Mouse (Mus musculus): ENCODE data around the gene Exoc4. TPM values are rescaled to one million over a fixed set of nuclear protein-coding genes. Genes with fewer than 3 reads are reported as not detected.

Exoc4 gene
- polyA plus RNA-seq, 1 experiment, result 3.3 TPM

DNA sequence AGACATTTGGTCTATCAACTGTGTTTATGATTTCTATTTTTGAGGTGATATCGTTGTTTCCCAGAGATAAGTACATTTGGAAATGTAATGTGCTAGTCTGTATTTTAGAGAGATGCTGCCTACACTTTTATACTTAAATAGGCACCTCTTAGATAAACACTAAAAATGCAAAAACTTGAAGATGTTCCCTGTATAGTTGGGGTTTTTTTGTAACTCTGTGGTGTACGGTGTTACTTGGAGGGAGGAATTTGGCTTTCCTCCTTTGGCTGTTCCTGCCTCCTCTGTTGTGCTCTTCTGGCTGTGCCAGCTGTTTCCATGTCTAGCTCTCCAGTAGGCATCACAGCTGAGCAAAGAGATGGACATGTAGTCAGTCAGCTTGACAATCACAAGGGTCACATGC lies 638.1 kb downstream of the Exoc4 start:
- H3K4me1 ChIP-seq (ENCODE audit: control insufficient read depth, insufficient read depth, insufficient read length, low read length), result no peaks in the 10 kb centered on the region
- H3K36me3 ChIP-seq (ENCODE audit: control insufficient read depth, insufficient read depth, low read length), result no peaks in the 10 kb centered on the region
- H3K27me3 ChIP-seq (ENCODE audit: control insufficient read depth, insufficient read depth, low read length), result no peaks in the 10 kb centered on the region
- no peak for TF ChIP-seq CTCF (IDR thresholded peaks at IDR 0.05; ENCODE audit: extremely low read depth, insufficient read length, insufficient replicate concordance, low read depth, low read length)
- TF ChIP-seq POLR2A (IDR thresholded peaks at IDR 0.05; ENCODE audit: low read depth, low read length), result no peak
- H3K27ac ChIP-seq (ENCODE audit: insufficient read depth, low read depth, low read length), result no peak overlapping the region
- WGBS, result 93% methylated on average over 2 of the region's 2 CpGs
- H3K4me3 ChIP-seq (ENCODE audit: low read depth, low read length), result no peak overlapping the region

DNA sequence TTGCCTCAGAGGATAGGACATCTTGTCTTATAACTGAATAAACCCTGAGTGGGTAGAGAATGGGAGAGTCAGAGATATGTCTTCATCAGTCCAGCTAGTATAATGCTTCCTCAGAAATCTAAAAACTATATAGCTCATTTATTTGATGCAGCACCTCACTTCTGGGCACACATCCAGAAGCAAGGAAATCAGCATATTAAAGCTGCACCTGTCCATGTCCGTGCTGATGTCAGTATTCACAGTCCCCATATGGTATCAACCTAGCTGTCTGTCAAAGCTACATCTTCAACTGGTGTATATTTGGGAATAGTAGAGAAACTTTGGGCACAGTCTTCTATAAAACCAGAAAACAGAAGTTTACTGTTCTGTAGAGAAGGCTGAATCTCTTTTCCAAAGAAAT lies 642.0 kb downstream of the Exoc4 start:
- 42% methylated on average over 1 of the region's 1 CpGs for WGBS
- TF ChIP-seq CTCF (IDR thresholded peaks at IDR 0.05; ENCODE audit: extremely low read depth, insufficient read length, insufficient replicate concordance, low read depth, low read length) (no peak), POLR2A (IDR thresholded peaks at IDR 0.05; ENCODE audit: low read depth, low read length) (no peak)
- Histone ChIP-seq H3K4me3 (ENCODE audit: low read depth, low read length) (no peak overlapping the region), H3K27me3 (ENCODE audit: control insufficient read depth, insufficient read depth, low read length) (no peaks in the 10 kb centered on the region), H3K27ac (ENCODE audit: insufficient read depth, low read depth, low read length) (no peak overlapping the region), H3K4me1 (ENCODE audit: control insufficient read depth, insufficient read depth, insufficient read length, low read length) (no peaks in the 10 kb centered on the region), H3K36me3 (ENCODE audit: control insufficient read depth, insufficient read depth, low read length) (no peaks in the 10 kb centered on the region)

DNA sequence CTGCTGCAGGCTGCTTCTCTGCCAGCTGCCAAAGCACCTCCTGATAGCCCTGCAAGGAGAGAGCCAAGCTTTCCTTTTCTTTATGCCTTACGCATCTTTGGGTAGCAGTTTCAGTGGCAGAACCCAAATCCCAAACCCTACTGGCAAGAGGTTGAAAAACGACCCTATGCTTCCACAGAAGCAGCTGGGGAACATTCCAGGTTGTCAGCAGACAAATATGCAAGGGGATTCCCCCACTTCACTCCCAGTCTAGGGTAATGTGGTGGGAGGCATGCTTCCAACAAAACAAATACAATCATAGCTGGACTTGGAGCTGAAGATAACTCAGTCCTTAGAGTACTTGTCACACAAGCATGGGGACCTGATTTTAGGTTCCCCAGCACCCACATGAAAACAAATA lies 643.3 kb downstream of the Exoc4 start:
- H3K36me3 ChIP-seq (ENCODE audit: control insufficient read depth, insufficient read depth, low read length), result no peaks in the 10 kb centered on the region
- no peak overlapping the region for H3K27ac ChIP-seq (ENCODE audit: insufficient read depth, low read depth, low read length)
- WGBS, result 42% methylated on average over 2 of the region's 2 CpGs
- TF ChIP-seq CTCF (IDR thresholded peaks at IDR 0.05; ENCODE audit: extremely low read depth, insufficient read length, insufficient replicate concordance, low read depth, low read length) (no peak), POLR2A (IDR thresholded peaks at IDR 0.05; ENCODE audit: low read depth, low read length) (no peak)
- H3K4me1 ChIP-seq (ENCODE audit: control insufficient read depth, insufficient read depth, insufficient read length, low read length), result no peaks in the 10 kb centered on the region
- no peak overlapping the region for H3K4me3 ChIP-seq (ENCODE audit: low read depth, low read length)
- H3K27me3 ChIP-seq (ENCODE audit: control insufficient read depth, insufficient read depth, low read length), result no peaks in the 10 kb centered on the region

DNA sequence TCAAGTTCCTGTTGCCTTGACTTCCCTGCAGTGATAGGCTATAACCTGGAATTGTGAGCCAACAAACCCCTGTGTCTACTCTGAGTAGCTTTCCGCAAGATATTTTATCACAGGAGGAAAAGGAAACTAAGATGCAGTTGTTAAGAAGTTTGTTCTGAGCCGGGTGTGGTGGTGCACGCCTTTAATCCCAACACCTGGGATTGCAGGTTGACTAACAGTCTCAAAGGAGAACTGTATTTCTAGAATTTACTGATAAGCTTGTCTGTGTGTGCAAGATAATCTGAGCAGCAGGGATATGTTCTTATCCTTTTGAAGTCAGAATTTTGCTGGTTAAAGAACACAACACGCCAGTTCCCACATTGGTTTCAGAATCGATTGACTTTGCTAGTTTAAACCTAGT lies 651.1 kb downstream of the Exoc4 start:
- TF ChIP-seq CTCF (IDR thresholded peaks at IDR 0.05; ENCODE audit: extremely low read depth, insufficient read length, insufficient replicate concordance, low read depth, low read length) (no peak), POLR2A (IDR thresholded peaks at IDR 0.05; ENCODE audit: low read depth, low read length) (no peak)
- 76% methylated on average over 5 of the region's 5 CpGs for WGBS
- Histone ChIP-seq H3K27me3 (ENCODE audit: control insufficient read depth, insufficient read depth, low read length) (no peaks in the 10 kb centered on the region), H3K4me3 (ENCODE audit: low read depth, low read length) (no peak overlapping the region), H3K27ac (ENCODE audit: insufficient read depth, low read depth, low read length) (no peak overlapping the region), H3K4me1 (ENCODE audit: control insufficient read depth, insufficient read depth, insufficient read length, low read length) (no peaks in the 10 kb centered on the region), H3K36me3 (ENCODE audit: control insufficient read depth, insufficient read depth, low read length) (no peaks in the 10 kb centered on the region)

DNA sequence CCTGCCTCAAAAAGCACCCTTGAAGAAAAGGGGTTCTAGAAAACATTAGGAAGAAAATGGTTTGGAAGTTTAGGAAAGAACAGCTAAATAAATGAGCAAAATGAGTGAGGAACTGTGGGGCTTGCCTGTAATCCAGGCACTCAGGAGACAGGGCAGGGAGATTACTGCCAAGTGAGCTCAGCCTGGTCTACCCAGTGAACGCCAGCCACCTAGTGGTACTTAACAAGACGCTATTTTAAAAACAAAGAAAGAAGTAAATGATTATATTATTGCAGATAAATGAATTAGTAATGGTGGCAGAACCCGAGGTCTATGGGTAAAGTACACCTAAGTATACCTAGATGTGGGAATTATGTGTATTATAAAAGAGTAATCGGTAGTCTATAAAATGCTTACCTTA lies 651.7 kb downstream of the Exoc4 start:
- Histone ChIP-seq H3K27me3 (ENCODE audit: control insufficient read depth, insufficient read depth, low read length) (no peaks in the 10 kb centered on the region), H3K4me3 (ENCODE audit: low read depth, low read length) (no peak overlapping the region), H3K36me3 (ENCODE audit: control insufficient read depth, insufficient read depth, low read length) (no peaks in the 10 kb centered on the region), H3K4me1 (ENCODE audit: control insufficient read depth, insufficient read depth, insufficient read length, low read length) (no peaks in the 10 kb centered on the region), H3K27ac (ENCODE audit: insufficient read depth, low read depth, low read length) (no peak overlapping the region)
- no peak for TF ChIP-seq POLR2A (IDR thresholded peaks at IDR 0.05; ENCODE audit: low read depth, low read length)
- TF ChIP-seq CTCF (IDR thresholded peaks at IDR 0.05; ENCODE audit: extremely low read depth, insufficient read length, insufficient replicate concordance, low read depth, low read length), result no peak
- WGBS, result 75% methylated on average over 4 of the region's 4 CpGs

DNA sequence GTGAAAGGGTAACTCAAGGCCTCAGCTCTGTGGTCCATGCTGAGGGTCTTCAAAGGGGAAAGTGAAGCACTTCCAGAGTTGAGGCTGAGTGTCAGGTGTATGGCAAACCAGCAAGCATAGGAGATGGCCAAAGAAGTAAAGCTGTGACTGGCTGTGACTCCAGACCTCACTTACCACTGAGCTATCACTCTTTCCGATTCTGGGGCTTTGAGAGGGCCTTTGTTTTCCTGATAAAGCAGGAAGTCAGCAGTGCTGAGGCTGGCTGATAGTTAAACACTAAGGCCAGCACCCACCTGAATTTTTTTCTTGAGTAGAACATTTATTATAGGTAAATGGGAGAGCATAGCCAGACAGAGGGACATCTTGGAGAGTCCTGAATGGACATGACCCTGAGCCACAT lies 656.2 kb downstream of the Exoc4 start:
- no peaks in the 10 kb centered on the region for H3K36me3 ChIP-seq (ENCODE audit: control insufficient read depth, insufficient read depth, low read length)
- 40% methylated on average over 1 of the region's 1 CpGs for WGBS
- H3K4me1 ChIP-seq (ENCODE audit: control insufficient read depth, insufficient read depth, insufficient read length, low read length), result no peaks in the 10 kb centered on the region
- H3K4me3 ChIP-seq (ENCODE audit: low read depth, low read length), result no peak overlapping the region
- no peak overlapping the region for H3K27ac ChIP-seq (ENCODE audit: insufficient read depth, low read depth, low read length)
- no peaks in the 10 kb centered on the region for H3K27me3 ChIP-seq (ENCODE audit: control insufficient read depth, insufficient read depth, low read length)
- TF ChIP-seq CTCF (IDR thresholded peaks at IDR 0.05; ENCODE audit: extremely low read depth, insufficient read length, insufficient replicate concordance, low read depth, low read length) (no peak), POLR2A (IDR thresholded peaks at IDR 0.05; ENCODE audit: low read depth, low read length) (no peak)

DNA sequence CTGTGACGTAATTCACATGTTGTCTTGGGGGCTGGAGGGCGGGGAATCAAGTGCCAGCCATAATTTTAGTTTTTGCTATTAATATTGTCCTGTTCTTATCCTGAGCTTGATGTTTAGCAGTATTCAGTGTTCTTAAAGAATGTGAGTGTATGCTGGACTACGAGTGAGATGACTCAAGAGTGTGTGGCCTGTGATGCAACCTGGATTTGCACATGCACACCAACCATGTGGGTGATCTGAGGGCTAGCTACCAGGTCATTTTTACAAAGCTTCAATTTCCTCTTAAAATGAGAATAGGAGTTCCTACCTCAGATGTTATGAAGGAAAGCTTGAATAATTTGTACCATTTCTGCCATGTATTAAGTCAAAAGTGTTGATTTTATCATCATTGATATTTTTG lies 661.8 kb downstream of the Exoc4 start:
- H3K27me3 ChIP-seq (ENCODE audit: control insufficient read depth, insufficient read depth, low read length), result no peaks in the 10 kb centered on the region
- no peaks in the 10 kb centered on the region for H3K4me1 ChIP-seq (ENCODE audit: control insufficient read depth, insufficient read depth, insufficient read length, low read length)
- no peak overlapping the region for H3K4me3 ChIP-seq (ENCODE audit: low read depth, low read length)
- WGBS, result 89% methylated on average over 3 of the region's 3 CpGs
- 0 out of 2 replicates have a peak, but pooled peaks cover 3% of the 10 kb centered on the region for H3K36me3 ChIP-seq (ENCODE audit: control insufficient read depth, insufficient read depth, low read length)
- TF ChIP-seq CTCF (IDR thresholded peaks at IDR 0.05; ENCODE audit: extremely low read depth, insufficient read length, insufficient replicate concordance, low read depth, low read length), result no peak
- no peak for TF ChIP-seq POLR2A (IDR thresholded peaks at IDR 0.05; ENCODE audit: low read depth, low read length)
- H3K27ac ChIP-seq (ENCODE audit: insufficient read depth, low read depth, low read length), result no peak overlapping the region

DNA sequence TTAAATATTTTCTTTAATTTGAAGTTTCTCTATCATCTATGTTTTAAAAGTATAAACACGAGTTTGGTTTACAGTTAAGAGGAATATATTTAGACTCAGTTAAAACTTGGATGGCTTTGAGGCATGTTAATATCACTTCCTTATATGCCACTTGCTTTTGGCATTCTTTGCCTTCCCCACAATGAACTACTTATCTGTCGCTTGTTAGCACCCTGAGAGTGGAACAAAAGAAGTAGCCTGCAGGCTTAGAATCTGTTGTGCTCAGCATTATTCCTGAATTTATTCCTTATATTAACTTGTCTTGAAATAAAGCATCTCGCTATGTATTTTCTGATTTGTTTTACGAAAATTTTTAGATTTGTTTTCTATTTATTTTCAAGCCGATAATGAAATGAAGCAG lies 664.2 kb downstream of the Exoc4 start:
- H3K36me3 ChIP-seq (ENCODE audit: control insufficient read depth, insufficient read depth, low read length), result 0 out of 2 replicates have a peak, but pooled peaks cover 3% of the 10 kb centered on the region
- H3K4me1 ChIP-seq (ENCODE audit: control insufficient read depth, insufficient read depth, insufficient read length, low read length), result no peaks in the 10 kb centered on the region
- no peak overlapping the region for H3K4me3 ChIP-seq (ENCODE audit: low read depth, low read length)
- H3K27me3 ChIP-seq (ENCODE audit: control insufficient read depth, insufficient read depth, low read length), result no peaks in the 10 kb centered on the region
- TF ChIP-seq CTCF (IDR thresholded peaks at IDR 0.05; ENCODE audit: extremely low read depth, insufficient read length, insufficient replicate concordance, low read depth, low read length) (no peak), POLR2A (IDR thresholded peaks at IDR 0.05; ENCODE audit: low read depth, low read length) (no peak)
- 89% methylated on average over 5 of the region's 5 CpGs for WGBS
- H3K27ac ChIP-seq (ENCODE audit: insufficient read depth, low read depth, low read length), result no peak overlapping the region

All from small intestine, adult 2 months (tissue).